Mouse (Mus musculus) ovary, adult 18-20 months (tissue): ENCODE results near the gene Tcl1.
"Not testable (repeated sequence)": the region's sequence is repeated elsewhere in the genome, so short reads cannot be mapped to it uniquely, and the experiment has no call there.

Experiments used
- DNase-seq: peaks from one replicate; pipeline ENCODE4 v3.0.0; 2022; ENCODE audit warnings: low spot score, mixed read lengths

The Tcl1 gene

DNA sequence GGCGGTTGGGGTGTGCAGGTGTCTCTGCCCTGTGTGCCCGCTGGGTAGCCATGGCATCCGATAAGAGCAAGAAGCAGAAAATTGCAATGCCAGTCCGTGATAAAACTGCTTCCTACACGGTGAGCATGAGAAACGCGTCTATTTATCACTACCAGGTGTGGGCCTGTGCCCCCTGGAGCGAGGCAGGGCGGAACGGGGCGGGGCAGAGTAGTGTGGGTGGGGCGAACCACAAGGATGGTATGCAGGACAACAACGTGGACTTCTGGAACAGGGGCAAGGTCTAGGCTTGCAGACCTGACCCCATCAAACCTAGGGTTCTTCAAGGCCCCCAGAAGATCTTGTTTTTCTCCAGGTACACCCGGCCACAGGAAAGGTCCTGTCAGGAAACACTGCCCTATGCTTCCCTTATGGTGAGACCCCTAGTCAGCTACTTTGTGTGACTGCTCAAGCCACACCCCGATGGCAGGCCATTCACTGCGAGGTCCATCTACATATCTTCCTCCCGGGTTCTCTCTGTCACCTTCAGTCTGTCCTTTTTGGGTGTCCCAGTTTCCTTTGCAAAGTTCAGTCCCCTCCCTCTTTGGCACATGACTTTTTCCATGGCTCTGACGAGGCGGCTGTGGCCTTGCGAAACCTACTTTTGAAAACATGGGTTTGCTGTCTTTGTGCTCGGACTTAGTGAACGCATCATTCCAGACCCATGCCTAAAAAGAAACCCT is at the start of gene Tcl1:
TSS of gene Tcl1 (minus strand) at position 193 of the 719 bp plus-strand sequence.
- no peak for DNase-seq

DNA sequence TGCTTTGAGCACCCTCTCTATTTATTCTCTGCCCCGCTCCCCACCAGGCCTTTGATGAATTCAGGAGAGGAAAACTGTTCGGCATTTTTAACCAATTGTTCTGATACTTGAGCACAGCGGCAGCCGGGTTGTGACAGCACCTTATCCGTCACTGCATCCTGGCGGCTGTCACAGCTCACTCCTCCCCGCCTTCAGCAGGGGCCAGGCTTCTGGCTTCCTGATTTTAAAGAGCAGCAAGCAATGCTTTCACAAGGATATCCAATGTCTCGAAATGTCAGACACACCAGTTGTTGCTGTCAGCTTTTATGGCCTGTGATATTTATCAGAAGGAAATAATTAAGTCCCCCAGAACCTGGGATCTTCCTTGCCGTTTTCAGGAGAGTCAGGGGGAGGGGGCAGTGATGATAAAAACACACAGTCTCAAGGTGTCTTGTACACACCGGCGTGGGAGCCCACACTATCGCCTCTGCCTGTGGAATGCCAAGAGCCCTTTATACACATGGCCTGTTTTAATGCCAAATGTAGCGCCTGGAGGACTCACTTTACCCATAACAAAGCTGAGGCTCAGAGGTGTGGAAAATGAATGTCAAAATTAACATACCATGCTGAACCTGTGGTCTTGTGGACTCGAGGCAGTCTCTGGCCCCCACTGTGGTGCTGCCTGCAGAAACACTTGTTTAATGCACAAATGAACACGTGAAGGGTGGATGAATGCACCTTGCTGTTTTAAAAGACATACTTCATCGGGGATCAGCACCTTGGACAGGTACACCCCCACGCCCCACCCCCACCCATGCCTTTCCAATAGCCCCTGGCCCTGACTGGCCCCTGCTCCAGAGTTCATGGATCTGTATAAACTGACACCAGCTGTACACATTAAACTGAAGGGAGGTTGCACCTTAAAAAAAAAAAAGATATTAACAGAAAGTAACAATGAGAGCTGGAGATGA is 48.7 kb upstream of the Tcl1 start:
- DNase-seq: no peak

DNA sequence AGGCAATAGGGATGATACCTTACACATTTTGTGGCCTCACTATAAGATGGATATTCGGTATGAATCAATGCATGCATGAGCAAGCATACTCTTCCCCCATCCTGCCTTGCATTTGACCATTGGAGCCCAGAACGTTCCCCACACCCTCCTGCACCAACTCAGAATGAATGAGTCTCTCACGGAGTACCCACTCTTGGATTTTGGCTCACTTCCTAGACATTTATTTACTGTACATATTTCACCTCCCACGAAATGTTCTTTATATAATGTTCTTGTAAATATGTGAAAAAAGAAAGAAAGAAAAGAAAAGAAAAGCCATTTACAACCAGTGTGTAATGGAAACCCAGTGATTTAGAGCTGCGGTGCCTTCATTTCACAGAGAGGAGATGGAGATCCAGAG is 44.5 kb upstream of the Tcl1 start:
- DNase-seq: no peak

GRCm38 (mm10) chr12:105266096-105266495 is 43.5 kb upstream of the Tcl1 start:
- no peak for DNase-seq

DNA sequence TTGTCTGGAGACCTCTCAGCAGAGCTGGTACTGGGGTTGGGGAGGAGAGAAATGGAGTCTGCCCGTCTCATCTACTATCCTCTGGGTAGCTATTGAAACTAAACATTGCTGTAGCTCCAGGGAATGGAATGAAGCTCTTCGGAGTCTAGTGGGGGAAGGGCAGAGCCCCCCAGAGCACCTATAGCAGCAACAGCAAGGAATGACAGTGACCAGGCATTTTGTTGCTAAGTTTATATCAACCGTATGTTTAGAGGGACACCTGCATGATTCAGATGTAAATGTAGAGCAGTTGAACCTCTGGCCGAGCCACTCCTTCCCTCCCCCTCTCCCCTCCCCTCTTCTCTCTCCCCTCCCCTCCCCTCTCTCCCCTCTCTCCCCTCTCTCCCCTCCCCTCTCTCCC is 36.6 kb upstream of the Tcl1 start:
- no peak for DNase-seq

DNA sequence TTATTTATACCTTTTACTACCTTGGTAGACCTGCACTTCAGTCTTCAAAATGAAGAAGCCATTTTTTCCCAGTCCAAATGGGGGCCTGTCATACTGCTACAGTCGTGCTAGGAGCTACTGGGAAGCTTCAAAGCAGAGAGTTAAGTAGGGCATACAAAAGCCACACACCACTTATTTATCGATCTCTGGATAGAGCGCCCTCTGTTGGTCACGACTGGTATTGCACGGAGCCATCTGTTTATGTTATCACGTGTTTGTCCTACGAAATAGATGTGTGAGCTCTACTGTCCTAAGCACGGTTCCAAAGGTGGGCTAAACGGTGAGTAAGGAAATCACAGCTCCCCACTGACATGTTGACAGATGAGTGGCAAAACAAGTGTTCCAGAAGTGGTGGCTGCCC is 36.2 kb upstream of the Tcl1 start:
- DNase-seq: no peak

- no peak for DNase-seq
These were observed 31.2 kb upstream of the Tcl1 start for GRCm38 (mm10) chr12:105253796-105254195.

DNA sequence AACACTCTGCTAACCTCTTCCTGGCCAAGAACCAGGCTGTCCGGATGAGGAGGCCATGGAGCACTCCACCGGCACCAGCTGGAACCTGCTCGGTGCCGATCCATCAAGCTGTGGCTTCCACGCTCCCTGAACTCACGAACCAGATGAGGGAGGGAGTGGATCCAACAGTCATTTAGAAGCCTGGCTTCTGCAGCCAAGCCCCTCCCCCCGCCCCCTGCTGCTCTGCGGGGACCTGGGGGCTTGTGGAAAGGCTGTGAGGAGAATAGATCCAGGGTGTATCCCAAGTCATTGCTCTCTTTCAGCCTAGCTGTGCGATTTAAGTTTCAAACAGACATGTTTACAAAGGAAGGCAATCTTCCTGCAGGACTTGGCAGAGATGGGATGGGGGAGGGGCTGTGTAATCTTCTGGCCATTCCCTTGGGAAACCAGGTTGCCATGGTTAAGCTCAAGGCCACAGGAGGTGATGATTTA is 26.2 kb upstream of the Tcl1 start:
- DNase-seq: no peak

DNA sequence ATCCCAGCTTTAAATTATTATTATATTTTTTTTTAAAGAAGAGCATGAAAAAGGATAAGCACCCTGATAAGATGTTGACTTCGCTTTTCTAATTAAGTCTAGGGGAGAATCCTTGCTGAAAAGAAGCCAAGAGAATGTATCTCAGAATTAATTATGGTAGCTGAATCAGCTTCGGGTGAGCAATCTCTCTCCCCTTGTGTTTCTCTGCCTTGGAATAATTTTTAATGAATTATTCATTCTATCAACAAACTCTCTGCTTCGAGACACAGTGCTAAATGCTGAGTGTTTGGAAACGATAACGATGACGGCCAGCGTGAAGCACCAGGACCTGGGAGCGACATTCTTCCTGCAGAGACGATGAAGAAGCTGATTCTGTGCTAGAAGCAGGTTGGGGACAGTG is 16.5 kb upstream of the Tcl1 start:
- no peak for DNase-seq

GRCm38 (mm10) chr12:105235091-105235490 is 12.5 kb upstream of the Tcl1 start:
- DNase-seq: no peak

DNA sequence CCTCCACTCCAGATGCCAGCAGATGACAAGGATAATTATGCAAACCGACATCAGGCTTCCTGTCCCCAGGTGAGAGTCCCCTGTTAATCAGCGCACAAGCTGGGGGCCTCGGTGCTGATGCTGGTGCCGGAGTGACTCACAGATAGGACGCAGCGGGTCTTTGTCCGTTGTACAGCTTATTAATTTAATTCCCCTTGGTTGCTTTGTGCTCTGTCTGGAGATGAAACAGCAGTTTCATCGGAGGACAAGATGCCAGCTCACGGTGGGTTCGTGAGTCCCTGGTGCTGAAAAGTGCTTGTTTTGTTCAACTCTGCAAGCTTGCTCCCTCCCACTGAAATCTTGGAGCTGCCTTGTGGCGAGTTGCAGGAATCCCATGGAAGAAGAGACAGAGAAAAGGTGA is 11.8 kb upstream of the Tcl1 start:
- no peak for DNase-seq

GRCm38 (mm10) chr12:105224621-105225320 is 2.2 kb upstream of the Tcl1 start:
- no peak for DNase-seq

DNA sequence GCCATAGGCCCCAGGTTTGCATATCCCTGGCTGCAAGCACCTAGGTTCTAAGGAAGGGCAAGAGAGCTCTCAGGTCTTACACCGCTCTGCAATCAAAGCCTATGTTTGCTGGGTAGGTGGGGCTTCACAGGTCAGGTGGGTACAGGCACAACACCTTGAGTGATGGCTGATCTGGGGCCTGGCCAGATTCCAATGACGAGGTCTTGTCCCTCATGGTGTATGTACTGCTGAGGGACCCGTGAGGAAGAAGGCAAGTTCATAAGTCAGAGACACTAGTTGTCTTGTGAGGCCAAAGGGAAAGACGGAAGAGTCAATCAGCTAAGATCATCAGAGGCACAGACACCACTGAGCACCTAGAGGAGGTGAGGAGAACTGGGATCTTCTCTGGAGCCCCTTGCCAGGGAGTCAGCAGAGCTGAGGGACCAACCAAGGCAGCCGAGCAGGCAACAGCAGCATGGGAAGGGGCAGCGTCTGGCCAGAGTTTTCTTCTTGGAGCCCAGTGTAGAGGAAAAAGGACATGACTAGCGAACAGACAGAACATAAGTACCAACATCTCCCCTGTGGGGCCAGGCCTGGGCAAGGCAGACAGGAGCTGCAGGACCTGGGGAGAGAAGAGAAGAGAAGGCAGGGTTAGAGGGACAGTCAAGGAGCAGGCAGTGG is 5.4 kb downstream of the Tcl1 start:
- no peak for DNase-seq

GRCm38 (mm10) chr12:105209231-105209630 is 13.4 kb downstream of the Tcl1 start:
- no peak for DNase-seq

DNA sequence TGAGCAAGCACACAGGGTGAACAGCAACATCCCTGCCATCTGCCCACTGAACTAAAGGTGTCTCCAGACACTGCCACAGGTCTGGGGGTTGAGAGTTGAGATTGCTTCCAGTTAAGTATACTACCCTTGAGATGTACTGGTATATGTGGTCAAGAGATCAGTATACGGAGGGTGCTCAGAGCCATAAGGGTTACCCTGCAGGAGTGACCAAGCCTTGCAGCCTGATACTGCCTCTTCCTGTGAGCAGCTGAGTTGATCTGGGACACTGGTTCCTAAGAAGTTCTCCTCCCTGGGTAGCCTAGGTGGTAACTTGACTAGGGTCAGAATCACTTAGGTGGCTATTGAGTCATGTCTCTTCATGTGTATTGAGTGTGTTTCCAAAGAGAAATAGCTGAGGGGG is 14.2 kb downstream of the Tcl1 start:
- no peak for DNase-seq

DNA sequence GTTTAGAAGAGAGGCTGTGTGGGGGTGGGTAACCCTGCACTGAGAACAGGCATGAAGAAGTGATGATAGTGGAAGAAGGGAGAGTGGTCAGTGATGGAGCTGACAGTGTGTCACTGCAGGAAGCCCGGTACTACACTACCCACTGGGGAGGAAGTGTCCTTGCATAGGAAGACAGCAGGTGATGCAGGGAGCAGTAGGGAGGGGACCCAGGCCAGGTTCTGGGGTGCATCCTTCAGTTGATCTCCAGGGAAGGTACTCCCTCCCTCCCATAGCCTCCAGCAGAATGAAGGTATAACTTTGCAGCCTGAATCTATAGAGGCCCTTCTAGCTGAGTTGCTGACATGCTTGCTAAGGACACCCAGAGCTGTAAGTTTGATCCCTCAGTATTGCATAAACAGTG is 15.5 kb downstream of the Tcl1 start:
- no peak for DNase-seq

- DNase-seq: not testable (repeated sequence)
These were observed 20.9 kb downstream of the Tcl1 start, which contains the start of gene Tcl1b4 for GRCm38 (mm10) chr12:105201657-105202056. Gene Tcl1b4, plus strand, starts transcription at chr12:105201957.

DNA sequence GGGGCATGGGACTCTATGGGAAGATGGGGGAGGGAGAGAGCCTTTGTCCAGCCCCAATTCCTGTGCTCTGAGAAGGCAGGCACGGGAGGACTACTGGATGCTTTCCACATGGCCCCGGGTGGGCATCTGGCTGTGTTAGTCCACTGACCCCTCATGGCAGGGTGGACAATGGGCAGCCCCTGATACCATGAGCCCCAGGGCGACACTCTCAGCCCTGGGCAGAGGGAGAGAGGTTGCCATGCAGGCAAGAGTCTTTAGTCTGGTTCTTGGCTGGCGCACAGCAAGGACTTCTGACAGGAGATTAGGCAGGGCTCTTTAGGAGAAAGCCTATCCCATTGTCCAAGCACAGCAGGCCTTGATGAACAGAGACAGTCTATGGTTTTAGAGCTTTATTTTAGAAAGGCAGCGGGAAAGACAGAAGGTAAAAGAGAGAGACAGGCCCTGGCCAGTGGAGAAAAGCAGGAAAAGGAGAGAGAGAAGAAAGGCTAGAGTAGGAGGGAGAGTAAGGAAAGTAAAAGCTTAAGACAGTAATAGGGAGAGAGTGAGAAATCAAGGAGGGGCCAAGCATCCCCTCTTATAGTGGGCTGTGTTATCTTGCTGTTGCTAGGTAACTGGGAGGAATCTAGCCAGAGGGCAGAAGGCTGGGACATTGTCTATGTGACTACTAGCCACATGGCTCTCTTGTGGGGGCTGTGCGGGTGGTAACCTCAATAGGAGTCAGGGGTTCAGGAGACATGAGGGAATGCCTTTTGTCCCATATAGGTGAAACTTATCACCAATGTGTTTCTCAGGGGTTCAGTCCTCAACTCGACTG is 22.7 kb downstream of the Tcl1 start:
- DNase-seq: not testable (repeated sequence)

- not testable (repeated sequence) for DNase-seq
These were observed 31.9 kb downstream of the Tcl1 start, which contains the start of gene Tcl1b3 for GRCm38 (mm10) chr12:105190743-105191142. Gene Tcl1b3, plus strand, starts transcription at chr12:105191043.

- DNase-seq: not testable (repeated sequence)
These were observed 33.6 kb downstream of the Tcl1 start for GRCm38 (mm10) chr12:105188980-105189379.
